Mouse (Mus musculus) adrenal gland, adult (tissue): ENCODE measurements around the gene H2-Ob.

Experiments
- DNase-seq, 2 experiments: peaks; one replicate each; pipeline ENCODE4 v3.0.0; 2022 to 2023; ENCODE audit warnings: low spot score in 1 of 2; ENCODE audit not compliant: inconsistent age in 2 of 2

H2-Ob gene

GRCm38 (mm10) chr17:34238706-34239105, at the start of gene H2-Ob:
H2-Ob (plus strand) TSS chr17:34238903.
- peak in 1 of 2 experiments; percentile 78 for DNase-seq

GRCm38 (mm10) chr17:34188986-34189385, 49.7 kb upstream of the H2-Ob start:
- peak in 1 of 2 experiments; percentile 4 for DNase-seq

GRCm38 (mm10) chr17:34192852-34193251, 45.9 kb upstream of the H2-Ob start:
- DNase-seq: no peak

GRCm38 (mm10) chr17:34193468-34193867, 45.2 kb upstream of the H2-Ob start:
- DNase-seq: no peak

- DNase-seq: peak in 1 of 2 experiments; percentile 61
Observed at GRCm38 (mm10) chr17:34194723-34195122, 44.0 kb upstream of the H2-Ob start.

- no peak for DNase-seq
Observed at GRCm38 (mm10) chr17:34196491-34196890, 42.2 kb upstream of the H2-Ob start.

- DNase-seq: peak; percentile 93 to 98
Observed at GRCm38 (mm10) chr17:34196941-34197894, 41.5 kb upstream of the H2-Ob start, which contains the start of gene Psmb8. Psmb8 (plus strand) TSS chr17:34197721.

- DNase-seq: peak; percentile 74 to 91
Observed at GRCm38 (mm10) chr17:34197904-34198520, 40.7 kb upstream of the H2-Ob start.

- no peak for DNase-seq
Observed at GRCm38 (mm10) chr17:34198521-34198912, 40.2 kb upstream of the H2-Ob start.

- DNase-seq: no peak
Observed at GRCm38 (mm10) chr17:34199050-34199619, 39.6 kb upstream of the H2-Ob start.

- no peak for DNase-seq
Observed at GRCm38 (mm10) chr17:34200047-34200446, 38.7 kb upstream of the H2-Ob start.

GRCm38 (mm10) chr17:34200772-34201505, 37.8 kb upstream of the H2-Ob start:
- DNase-seq: no peak

GRCm38 (mm10) chr17:34201506-34202055, 37.1 kb upstream of the H2-Ob start:
- DNase-seq: no peak

GRCm38 (mm10) chr17:34202760-34203442, 35.8 kb upstream of the H2-Ob start:
- DNase-seq: peak in 1 of 2 experiments; percentile 20

- DNase-seq: peak in 1 of 2 experiments; percentile 70
Observed at GRCm38 (mm10) chr17:34203444-34203843, 35.3 kb upstream of the H2-Ob start, which contains the start of gene Tap2. Tap2 (plus strand) TSS chr17:34203527.

GRCm38 (mm10) chr17:34204303-34205010, 34.2 kb upstream of the H2-Ob start:
- peak; percentile 90 to 97 for DNase-seq

GRCm38 (mm10) chr17:34205021-34205745, 33.5 kb upstream of the H2-Ob start:
- DNase-seq: peak; percentile 30 to 74

GRCm38 (mm10) chr17:34205746-34206176, 32.9 kb upstream of the H2-Ob start:
- peak in 1 of 2 experiments; percentile 78 for DNase-seq
